Mouse (Mus musculus): Measurements from ENCODE around the gene Chit1.

Chit1 gene

DNA sequence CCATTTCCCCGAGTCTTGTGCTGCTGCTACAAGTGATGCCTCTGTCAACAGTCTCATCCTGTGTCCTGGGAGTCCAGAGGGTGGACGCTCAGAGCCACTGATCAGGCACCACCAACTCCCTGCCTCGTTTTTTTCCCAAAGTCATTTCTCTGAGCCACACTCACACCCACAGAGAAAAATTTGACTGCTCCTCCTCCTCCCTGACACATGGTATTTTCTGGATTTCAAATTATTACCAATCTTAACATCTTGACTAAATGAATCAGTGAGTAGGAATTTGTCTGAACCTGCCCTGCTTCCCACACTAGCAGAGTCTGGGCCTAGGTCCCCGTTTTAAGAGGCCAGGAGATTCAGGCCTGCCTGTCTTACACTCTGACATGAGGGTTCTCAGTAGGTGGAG is 81.0 kb downstream of the Chit1 start:
- no peaks in the 10 kb centered on the region for H3K36me3 ChIP-seq (ENCODE audit: control insufficient read depth, insufficient read depth, low read length, poor library complexity, severe bottlenecking)
- DNase-seq (ENCODE audit: low read depth, low spot score) = no peak
- no peaks in the 10 kb centered on the region for H3K27me3 ChIP-seq (ENCODE audit: control insufficient read depth, insufficient read depth, low read length, poor library complexity, severe bottlenecking)

DNA sequence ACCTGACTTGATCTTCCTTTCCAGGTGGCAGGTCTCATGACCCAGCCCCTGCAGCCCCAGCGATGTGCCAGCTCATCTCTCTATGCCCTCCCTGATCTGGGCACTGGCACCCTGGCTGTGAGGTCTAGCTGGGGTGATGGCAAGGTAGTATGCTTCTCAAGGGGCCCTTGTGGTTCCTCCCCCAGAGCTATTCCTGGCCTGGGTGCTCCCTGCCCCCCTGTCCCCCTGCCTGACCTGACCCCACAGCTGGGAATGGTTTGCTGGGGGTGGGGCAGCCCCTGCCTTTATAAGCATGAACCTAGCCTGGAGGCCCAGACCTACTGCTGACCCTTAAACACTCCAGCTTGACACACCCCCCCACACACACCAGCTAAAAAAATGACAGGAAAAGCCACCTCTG is 82.1 kb downstream of the Chit1 start, which contains the start of gene Mybph:
Mybph (plus strand) TSS at position 323 of the 400 bp plus-strand sequence.
- Histone ChIP-seq H3K36me3 (ENCODE audit: control insufficient read depth, insufficient read depth, low read length, poor library complexity, severe bottlenecking) (no peaks in the 10 kb centered on the region), H3K27me3 (ENCODE audit: control insufficient read depth, insufficient read depth, low read length, poor library complexity, severe bottlenecking) (no peaks in the 10 kb centered on the region)
- no peak for DNase-seq (ENCODE audit: low read depth, low spot score)

DNA sequence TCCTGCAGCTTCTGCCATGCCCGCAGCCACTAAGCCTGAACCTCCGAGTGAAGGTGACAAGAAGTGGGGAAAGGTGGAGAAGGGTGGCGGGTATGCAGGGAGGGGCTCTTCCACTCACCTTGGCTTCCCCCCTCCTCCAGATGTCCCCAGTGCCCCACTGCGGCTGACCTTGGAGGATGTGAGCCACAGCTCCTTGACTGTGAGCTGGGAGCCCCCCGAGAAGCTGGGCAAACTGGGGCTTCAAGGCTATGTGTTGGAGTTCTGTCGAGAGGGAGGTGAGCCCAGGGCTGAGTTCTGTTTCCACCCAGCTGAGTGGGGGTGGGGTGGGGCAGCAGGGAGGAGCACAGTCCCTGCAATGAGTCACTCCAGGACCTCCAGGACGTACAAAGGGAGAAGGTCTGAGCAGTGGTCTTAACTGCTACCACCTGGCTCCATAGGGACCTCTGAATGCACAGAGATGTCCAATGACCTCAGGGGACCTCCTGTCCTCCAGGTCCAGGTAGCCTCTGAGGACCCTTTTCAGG is 82.7 kb downstream of the Chit1 start:
- H3K27me3 ChIP-seq (ENCODE audit: control insufficient read depth, insufficient read depth, low read length, poor library complexity, severe bottlenecking) = no peaks in the 10 kb centered on the region
- no peak for DNase-seq (ENCODE audit: low read depth, low spot score)

DNA sequence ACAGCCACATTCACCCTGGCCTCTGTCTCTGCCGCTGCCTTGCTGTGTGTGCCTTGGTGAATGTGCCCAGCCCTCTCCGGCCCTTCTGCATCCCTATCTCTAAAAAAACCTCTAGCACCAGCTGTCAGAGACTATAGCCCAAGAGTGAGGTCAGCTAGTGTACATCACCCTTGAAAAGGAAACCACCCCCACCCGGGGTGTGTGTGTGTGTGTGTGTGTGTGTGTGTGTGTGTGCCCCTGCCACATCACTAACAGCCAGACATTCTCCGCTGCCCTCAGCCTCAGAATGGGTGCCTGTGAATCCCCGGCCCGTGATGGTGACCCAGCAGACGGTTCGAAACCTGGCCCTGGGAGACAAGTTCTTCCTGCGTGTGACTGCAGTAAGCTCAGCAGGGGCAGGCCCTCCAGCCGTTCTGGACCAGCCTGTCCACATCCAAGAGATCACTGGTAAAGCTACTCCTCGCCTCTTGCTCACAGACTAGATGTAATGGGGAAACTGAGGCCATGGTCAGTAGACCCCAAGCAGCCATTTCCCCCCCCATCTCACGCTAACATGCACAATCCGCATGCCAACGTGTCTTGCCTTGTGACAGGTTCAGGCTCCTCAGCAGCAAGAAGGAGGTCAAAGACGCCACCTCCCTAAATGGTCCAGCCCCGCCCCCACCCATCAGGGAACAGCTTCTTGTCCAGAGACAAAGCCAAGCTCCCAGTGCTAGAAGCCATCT is 83.4 kb downstream of the Chit1 start:
- no peak for DNase-seq (ENCODE audit: low read depth, low spot score)
- Histone ChIP-seq H3K27me3 (ENCODE audit: control insufficient read depth, insufficient read depth, low read length, poor library complexity, severe bottlenecking) (no peaks in the 10 kb centered on the region), H3K36me3 (ENCODE audit: control insufficient read depth, insufficient read depth, low read length, poor library complexity, severe bottlenecking) (no peaks in the 10 kb centered on the region)

More for the DNA sequence above, 82.7 kb downstream of the Chit1 start:
- no peaks in the 10 kb centered on the region for H3K36me3 ChIP-seq (ENCODE audit: control insufficient read depth, insufficient read depth, low read length, poor library complexity, severe bottlenecking)

DNA sequence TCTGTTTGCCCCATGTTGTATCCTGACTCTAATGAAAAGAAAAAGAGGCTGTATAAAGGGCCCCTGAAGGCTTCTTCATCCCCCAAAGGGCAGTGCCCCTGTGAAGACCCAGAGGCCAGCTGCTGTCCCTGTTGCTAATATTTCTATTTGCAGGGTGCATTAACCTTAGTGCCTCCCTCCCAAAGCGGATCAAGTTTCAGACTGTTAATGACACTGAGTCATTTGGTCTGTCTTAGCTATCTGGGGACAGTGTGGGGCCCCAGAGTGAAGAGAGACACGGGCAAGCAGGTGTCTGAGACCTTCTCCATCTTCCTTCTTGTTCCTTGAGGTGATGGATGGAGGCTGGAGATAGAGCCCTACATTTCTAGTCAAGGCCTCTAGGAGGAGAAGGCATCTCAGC is 84.1 kb downstream of the Chit1 start:
- DNase-seq (ENCODE audit: low read depth, low spot score) = no peak
- Histone ChIP-seq H3K36me3 (ENCODE audit: control insufficient read depth, insufficient read depth, low read length, poor library complexity, severe bottlenecking) (no peaks in the 10 kb centered on the region), H3K27me3 (ENCODE audit: control insufficient read depth, insufficient read depth, low read length, poor library complexity, severe bottlenecking) (no peaks in the 10 kb centered on the region)

- DNase-seq (ENCODE audit: low read depth, low spot score) = peak; percentile 21
- Histone ChIP-seq H3K36me3 (ENCODE audit: control insufficient read depth, insufficient read depth, low read length, poor library complexity, severe bottlenecking) (no peaks in the 10 kb centered on the region), H3K27me3 (ENCODE audit: control insufficient read depth, insufficient read depth, low read length, poor library complexity, severe bottlenecking) (no peaks in the 10 kb centered on the region)
These were observed 84.5 kb downstream of the Chit1 start for GRCm38 (mm10) chr1:134195571-134195970.

DNA sequence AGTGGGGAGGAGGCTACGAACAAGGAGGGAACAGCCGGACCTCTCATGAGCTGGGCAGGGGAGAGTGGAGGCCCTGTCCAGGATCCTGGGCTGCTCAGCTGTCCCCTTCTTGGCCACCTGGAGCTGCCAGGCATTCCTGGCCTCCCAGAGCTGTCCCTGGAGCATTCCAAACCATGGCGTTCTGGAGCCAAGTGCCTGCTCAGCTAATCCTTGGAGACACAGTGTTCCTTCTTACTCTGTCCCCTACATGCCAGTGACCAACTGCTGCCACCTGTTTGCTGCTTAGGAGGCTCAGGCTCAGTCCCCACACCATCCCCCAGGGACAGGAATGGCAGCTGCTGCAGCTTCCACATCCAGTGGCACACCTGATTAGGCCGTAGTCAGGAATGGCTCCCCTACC is 84.9 kb downstream of the Chit1 start:
- Histone ChIP-seq H3K36me3 (ENCODE audit: control insufficient read depth, insufficient read depth, low read length, poor library complexity, severe bottlenecking) (no peaks in the 10 kb centered on the region), H3K27me3 (ENCODE audit: control insufficient read depth, insufficient read depth, low read length, poor library complexity, severe bottlenecking) (no peaks in the 10 kb centered on the region)
- DNase-seq (ENCODE audit: low read depth, low spot score) = no peak

GRCm38 (mm10) chr1:134196386-134196785 is 85.3 kb downstream of the Chit1 start:
- H3K36me3 ChIP-seq (ENCODE audit: control insufficient read depth, insufficient read depth, low read length, poor library complexity, severe bottlenecking) = no peaks in the 10 kb centered on the region
- no peaks in the 10 kb centered on the region for H3K27me3 ChIP-seq (ENCODE audit: control insufficient read depth, insufficient read depth, low read length, poor library complexity, severe bottlenecking)
- DNase-seq (ENCODE audit: low read depth, low spot score) = peak; percentile 94

GRCm38 (mm10) chr1:134197325-134197982 is 86.4 kb downstream of the Chit1 start:
- Histone ChIP-seq H3K36me3 (ENCODE audit: control insufficient read depth, insufficient read depth, low read length, poor library complexity, severe bottlenecking) (no peaks in the 10 kb centered on the region), H3K27me3 (ENCODE audit: control insufficient read depth, insufficient read depth, low read length, poor library complexity, severe bottlenecking) (no peaks in the 10 kb centered on the region)
- DNase-seq (ENCODE audit: low read depth, low spot score) = no peak

GRCm38 (mm10) chr1:134198197-134198995 is 87.4 kb downstream of the Chit1 start:
- Histone ChIP-seq H3K27me3 (ENCODE audit: control insufficient read depth, insufficient read depth, low read length, poor library complexity, severe bottlenecking) (no peaks in the 10 kb centered on the region), H3K36me3 (ENCODE audit: control insufficient read depth, insufficient read depth, low read length, poor library complexity, severe bottlenecking) (no peaks in the 10 kb centered on the region)
- no peak for DNase-seq (ENCODE audit: low read depth, low spot score)

GRCm38 (mm10) chr1:134200481-134200880 is 89.4 kb downstream of the Chit1 start:
- DNase-seq (ENCODE audit: low read depth, low spot score) = no peak
- Histone ChIP-seq H3K36me3 (ENCODE audit: control insufficient read depth, insufficient read depth, low read length, poor library complexity, severe bottlenecking) (no peaks in the 10 kb centered on the region), H3K27me3 (ENCODE audit: control insufficient read depth, insufficient read depth, low read length, poor library complexity, severe bottlenecking) (no peaks in the 10 kb centered on the region)
